Mouse (Mus musculus): ENCODE results near the gene Ide. TPM values are rescaled to one million over a fixed set of nuclear protein-coding genes. Genes with fewer than 3 reads are reported as not detected.
A peak's percentile ranks its signal among the peaks of the same experiment; 100 is the strongest.

Ide gene
- polyA plus RNA-seq, 1 experiment from 2014 or later, result 27.2 TPM

GRCm38 (mm10) chr19:37301733-37302132, 35.9 kb downstream of the Ide start:
- H3K4me1 ChIP-seq, result no peaks in the 10 kb centered on the region
- WGBS, result 88% methylated on average over 3 of the region's 3 CpGs
- H3K36me3 ChIP-seq, result no peaks in the 10 kb centered on the region
- ATAC-seq (replicated peaks), result no peak
- no peak overlapping the region for H3K27ac ChIP-seq (replicated peaks)
- no peak overlapping the region for H3K4me3 ChIP-seq
- no peak overlapping the region for H3K9ac ChIP-seq (replicated peaks)
- H3K27me3 ChIP-seq, result no peaks in the 10 kb centered on the region
- no peaks in the 10 kb centered on the region for H3K9me3 ChIP-seq
- no peak overlapping the region for H3K4me2 ChIP-seq (replicated peaks)

- Histone ChIP-seq H3K27me3 (no peaks in the 10 kb centered on the region), H3K9me3 (no peaks in the 10 kb centered on the region), H3K4me2 (replicated peaks) (no peak overlapping the region), H3K4me1 (no peaks in the 10 kb centered on the region), H3K36me3 (no peaks in the 10 kb centered on the region; the same call in 1 of the 2 replicates), H3K9ac (replicated peaks) (no peak overlapping the region), H3K27ac (replicated peaks) (no peak overlapping the region), H3K4me3 (no peak overlapping the region)
- ATAC-seq (replicated peaks), result no peak
- 76% methylated on average over 4 of the region's 4 CpGs for WGBS
Observed at GRCm38 (mm10) chr19:37291676-37292075, 46.0 kb downstream of the Ide start.

GRCm38 (mm10) chr19:37290906-37291305, 46.7 kb downstream of the Ide start:
- Histone ChIP-seq H3K36me3 (no peaks in the 10 kb centered on the region; the same call in 1 of the 2 replicates), H3K27ac (replicated peaks) (no peak overlapping the region), H3K4me2 (replicated peaks) (no peak overlapping the region), H3K4me1 (no peaks in the 10 kb centered on the region), H3K27me3 (no peaks in the 10 kb centered on the region), H3K9me3 (no peaks in the 10 kb centered on the region), H3K9ac (replicated peaks) (no peak overlapping the region), H3K4me3 (no peak overlapping the region)
- no peak for ATAC-seq (replicated peaks)
- 88% methylated on average over 8 of the region's 8 CpGs for WGBS

DNA sequence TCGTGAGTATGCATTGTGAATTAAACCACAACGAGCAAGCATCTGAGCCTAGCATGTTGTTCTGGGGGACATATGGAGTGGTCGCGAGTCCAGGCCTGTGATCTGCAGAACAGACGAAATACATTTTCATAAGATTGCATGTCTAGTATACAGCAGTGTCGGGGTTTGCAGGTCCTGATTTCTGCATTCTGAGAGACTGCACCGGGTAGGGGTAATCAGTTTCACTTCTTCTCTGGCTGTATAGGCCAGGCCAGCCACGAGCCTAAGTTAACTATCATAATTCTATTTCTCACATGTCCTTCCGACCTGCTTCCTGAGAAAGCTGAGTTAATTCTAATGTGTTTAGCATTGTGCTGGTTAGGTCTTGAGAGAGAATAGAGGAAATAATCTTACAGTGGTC, 52.9 kb downstream of the Ide start:
- Histone ChIP-seq H3K27ac (replicated peaks) (no peak overlapping the region), H3K4me1 (no peaks in the 10 kb centered on the region), H3K9ac (replicated peaks) (no peak overlapping the region), H3K27me3 (no peaks in the 10 kb centered on the region), H3K4me2 (replicated peaks) (no peak overlapping the region), H3K36me3 (peaks cover 6% of the 10 kb centered on the region), H3K9me3 (no peaks in the 10 kb centered on the region), H3K4me3 (no peak overlapping the region)
- 91% methylated on average over 9 of the region's 9 CpGs for WGBS
- no peak for ATAC-seq (replicated peaks)

GRCm38 (mm10) chr19:37283166-37283565, 54.5 kb downstream of the Ide start:
- H3K4me2 ChIP-seq (replicated peaks), result no peak overlapping the region
- peaks cover 6% of the 10 kb centered on the region for H3K36me3 ChIP-seq
- no peaks in the 10 kb centered on the region for H3K9me3 ChIP-seq
- no peak overlapping the region for H3K4me3 ChIP-seq
- ATAC-seq (replicated peaks), result no peak
- no peaks in the 10 kb centered on the region for H3K4me1 ChIP-seq
- H3K27me3 ChIP-seq, result no peaks in the 10 kb centered on the region
- no peak overlapping the region for H3K27ac ChIP-seq (replicated peaks)
- H3K9ac ChIP-seq (replicated peaks), result no peak overlapping the region
- 95% methylated on average over 6 of the region's 6 CpGs for WGBS

DNA sequence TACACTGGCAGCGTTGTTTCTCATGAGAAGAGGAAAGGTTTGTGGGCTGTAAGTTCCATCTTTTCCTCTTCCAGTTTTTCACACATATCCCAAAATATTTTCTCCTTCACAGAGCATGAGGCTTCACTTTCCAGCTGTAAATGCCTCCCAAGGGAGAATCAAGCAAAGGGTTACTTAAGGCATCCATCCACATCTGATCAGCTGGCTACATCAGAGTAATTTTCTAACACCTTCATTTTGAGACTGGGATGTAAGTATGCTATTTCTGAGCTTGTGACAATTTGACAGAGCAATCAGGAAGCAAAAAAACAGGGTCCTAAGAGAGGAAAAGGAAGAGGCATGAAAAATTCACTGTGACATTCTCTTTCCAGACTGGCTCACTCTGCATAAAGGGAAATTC, 55.9 kb downstream of the Ide start:
- Histone ChIP-seq H3K36me3 (peaks cover 11% of the 10 kb centered on the region), H3K4me1 (no peaks in the 10 kb centered on the region), H3K27ac (replicated peaks) (no peak overlapping the region), H3K4me3 (no peak overlapping the region), H3K9me3 (no peaks in the 10 kb centered on the region), H3K27me3 (no peaks in the 10 kb centered on the region), H3K4me2 (replicated peaks) (no peak overlapping the region), H3K9ac (replicated peaks) (no peak overlapping the region)
- 96% methylated on average over 1 of the region's 1 CpGs for WGBS
- no peak for ATAC-seq (replicated peaks)

- H3K4me2 ChIP-seq (replicated peaks), result no peak overlapping the region
- WGBS, result 77% methylated on average over 1 of the region's 1 CpGs
Observed at GRCm38 (mm10) chr19:37279194-37279593, 58.5 kb downstream of the Ide start.

DNA sequence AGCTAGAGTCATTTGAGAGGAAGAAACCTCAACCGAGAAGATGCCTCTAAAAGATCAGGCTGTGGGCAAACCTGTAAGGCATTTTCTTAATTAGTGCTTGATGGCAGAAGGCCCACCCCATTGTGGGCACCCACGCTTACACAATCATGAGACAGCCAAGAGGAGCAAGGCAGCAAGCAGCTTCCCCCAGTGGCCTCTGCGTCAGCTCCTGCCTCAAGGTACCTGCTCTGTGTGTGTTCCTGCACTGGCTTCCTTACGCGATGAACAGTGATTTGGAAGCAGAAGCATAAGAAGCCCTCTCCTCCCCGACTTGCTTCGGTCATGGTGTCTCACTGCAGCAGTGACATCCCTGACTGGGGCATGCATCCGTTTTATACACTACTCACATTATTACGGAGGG, 62.1 kb downstream of the Ide start:
- Histone ChIP-seq H3K36me3 (peaks cover 11% of the 10 kb centered on the region; the same call in 1 of the 2 replicates), H3K9ac (replicated peaks) (no peak overlapping the region), H3K27me3 (no peaks in the 10 kb centered on the region), H3K4me2 (replicated peaks) (no peak overlapping the region), H3K9me3 (no peaks in the 10 kb centered on the region), H3K4me1 (no peaks in the 10 kb centered on the region), H3K4me3 (no peak overlapping the region), H3K27ac (replicated peaks) (no peak overlapping the region)
- ATAC-seq (replicated peaks), result no peak
- WGBS, result 92% methylated on average over 9 of the region's 9 CpGs

More at GRCm38 (mm10) chr19:37279194-37279593, 58.5 kb downstream of the Ide start:
- Histone ChIP-seq H3K4me3 (no peak overlapping the region), H3K27me3 (no peaks in the 10 kb centered on the region), H3K9ac (replicated peaks) (no peak overlapping the region), H3K4me1 (no peaks in the 10 kb centered on the region), H3K9me3 (no peaks in the 10 kb centered on the region), H3K27ac (replicated peaks) (no peak overlapping the region), H3K36me3 (peaks cover 11% of the 10 kb centered on the region; the same call in 1 of the 2 replicates)
- no peak for ATAC-seq (replicated peaks)

GRCm38 (mm10) chr19:37269106-37269505, 68.5 kb downstream of the Ide start:
- H3K36me3 ChIP-seq, result no peaks in the 10 kb centered on the region
- no peaks in the 10 kb centered on the region for H3K9me3 ChIP-seq
- no peak overlapping the region for H3K4me2 ChIP-seq (replicated peaks)
- no peak overlapping the region for H3K27ac ChIP-seq (replicated peaks)
- no peaks in the 10 kb centered on the region for H3K27me3 ChIP-seq
- ATAC-seq (replicated peaks), result no peak
- H3K9ac ChIP-seq (replicated peaks), result no peak overlapping the region
- H3K4me1 ChIP-seq, result peaks cover 8% of the 10 kb centered on the region
- 93% methylated on average over 16 of the region's 16 CpGs for WGBS
- H3K4me3 ChIP-seq, result no peak overlapping the region

GRCm38 (mm10) chr19:37265333-37266103, 72.1 kb downstream of the Ide start:
- H3K36me3 ChIP-seq, result no peaks in the 10 kb centered on the region
- no peak overlapping the region for H3K4me2 ChIP-seq (replicated peaks)
- H3K4me1 ChIP-seq, result peaks cover 12% of the 10 kb centered on the region
- WGBS, result 33% methylated on average over 10 of the region's 10 CpGs
- H3K27me3 ChIP-seq, result no peaks in the 10 kb centered on the region
- H3K9me3 ChIP-seq, result no peaks in the 10 kb centered on the region
- peak; percentile 91 for ATAC-seq (replicated peaks)
- H3K4me3 ChIP-seq, result no peak overlapping the region
- H3K9ac ChIP-seq (replicated peaks), result no peak overlapping the region
- no peak overlapping the region for H3K27ac ChIP-seq (replicated peaks)

DNA sequence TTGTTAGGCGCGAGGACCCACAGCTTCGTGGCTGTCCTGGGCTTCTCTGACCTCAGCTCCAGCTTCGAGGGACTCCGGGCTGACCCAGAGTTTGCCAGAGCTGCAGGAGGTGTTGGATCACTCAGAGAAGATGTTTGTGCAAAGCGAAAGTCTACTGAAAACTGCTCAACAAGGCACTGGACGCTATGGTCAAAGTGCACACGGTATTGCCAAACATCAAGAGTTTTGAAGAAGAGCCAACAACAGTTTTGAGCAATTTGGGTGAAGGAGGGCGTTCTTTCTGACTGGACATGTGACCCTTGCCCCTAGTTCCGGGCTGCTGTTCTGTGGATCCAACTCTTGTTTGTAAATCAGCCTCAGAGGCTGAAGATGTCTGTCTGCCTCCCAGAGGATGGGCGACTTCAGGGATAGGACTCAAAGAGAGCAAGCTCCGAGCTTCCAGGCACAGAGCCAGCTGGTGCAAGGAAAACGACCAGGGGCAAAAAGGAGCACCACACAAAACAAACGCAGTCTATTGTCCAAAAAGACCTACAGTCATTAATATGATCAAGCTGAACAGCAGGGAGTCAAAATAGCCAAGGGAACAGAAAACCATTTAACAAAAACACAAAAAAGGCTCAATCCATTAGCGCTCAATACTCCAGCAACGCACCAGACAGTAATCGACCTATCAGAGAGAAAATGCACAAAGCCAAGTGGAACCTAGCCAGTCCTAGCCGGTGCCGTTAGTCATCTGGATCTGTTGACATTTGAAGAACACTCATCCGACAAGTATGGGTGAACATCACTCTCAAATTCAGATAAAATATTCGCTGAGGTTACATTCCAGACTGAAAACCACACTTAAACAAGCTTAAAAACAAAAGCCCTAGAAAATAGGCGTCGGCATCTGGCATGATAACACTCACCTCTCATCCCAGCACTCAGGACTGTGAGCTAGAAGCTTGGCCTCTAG, 73.4 kb downstream of the Ide start:
- WGBS, result 46% methylated on average over 23 of the region's 23 CpGs

GRCm38 (mm10) chr19:37263566-37263942, 74.1 kb downstream of the Ide start:
- no peaks in the 10 kb centered on the region for H3K9me3 ChIP-seq
- H3K9ac ChIP-seq (replicated peaks), result no peak overlapping the region
- no peak overlapping the region for H3K4me3 ChIP-seq
- no peak overlapping the region for H3K4me2 ChIP-seq (replicated peaks)
- peaks cover 12% of the 10 kb centered on the region for H3K4me1 ChIP-seq
- H3K36me3 ChIP-seq, result no peaks in the 10 kb centered on the region
- H3K27ac ChIP-seq (replicated peaks), result no peak overlapping the region
- H3K27me3 ChIP-seq, result no peaks in the 10 kb centered on the region
- no peak for ATAC-seq (replicated peaks)
- 75% methylated on average over 8 of the region's 8 CpGs for WGBS

More for the DNA sequence above, 73.4 kb downstream of the Ide start:
- Histone ChIP-seq H3K9ac (replicated peaks) (no peak overlapping the region), H3K4me3 (no peak overlapping the region), H3K27ac (replicated peaks) (no peak overlapping the region), H3K9me3 (no peaks in the 10 kb centered on the region), H3K36me3 (no peaks in the 10 kb centered on the region), H3K4me2 (replicated peaks) (no peak overlapping the region), H3K4me1 (peaks cover 12% of the 10 kb centered on the region), H3K27me3 (no peaks in the 10 kb centered on the region)
- no peak for ATAC-seq (replicated peaks)

Data from forebrain, embryonic 15.5 days (tissue).